Mouse (Mus musculus) spleen, postnatal 4 days (tissue): ENCODE results near the gene D430042O09Rik.

Experiments
- DNase-seq, 2 experiments: peaks; one replicate each; pipeline ENCODE4 v3.0.0; 2022; ENCODE audit warnings: low spot score in 2 of 2

D430042O09Rik gene

DNA sequence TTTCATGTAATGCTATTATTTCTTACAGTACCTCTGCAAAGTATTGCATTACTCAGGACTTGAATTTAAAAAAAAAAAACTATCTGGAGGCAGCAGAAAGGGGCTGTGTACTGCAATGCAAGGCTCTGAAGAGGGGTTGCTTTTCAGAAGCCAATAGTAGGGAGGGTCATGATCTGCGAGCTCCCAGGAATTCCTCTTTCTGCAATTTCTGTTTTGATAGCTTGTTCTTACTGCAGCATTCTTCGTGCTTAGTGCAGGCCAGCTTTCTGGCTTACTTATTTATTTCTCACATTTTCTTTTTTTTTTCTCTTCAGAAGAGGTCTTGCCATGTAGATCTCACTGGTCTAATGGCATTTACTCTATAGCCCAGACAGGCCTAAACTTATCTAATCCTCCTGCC, 32.8 kb downstream of the D430042O09Rik start:
- no peak for DNase-seq

GRCm38 (mm10) chr7:125741271-125741703, 33.6 kb downstream of the D430042O09Rik start:
- peak in 1 of 2 experiments; percentile 45 for DNase-seq

DNA sequence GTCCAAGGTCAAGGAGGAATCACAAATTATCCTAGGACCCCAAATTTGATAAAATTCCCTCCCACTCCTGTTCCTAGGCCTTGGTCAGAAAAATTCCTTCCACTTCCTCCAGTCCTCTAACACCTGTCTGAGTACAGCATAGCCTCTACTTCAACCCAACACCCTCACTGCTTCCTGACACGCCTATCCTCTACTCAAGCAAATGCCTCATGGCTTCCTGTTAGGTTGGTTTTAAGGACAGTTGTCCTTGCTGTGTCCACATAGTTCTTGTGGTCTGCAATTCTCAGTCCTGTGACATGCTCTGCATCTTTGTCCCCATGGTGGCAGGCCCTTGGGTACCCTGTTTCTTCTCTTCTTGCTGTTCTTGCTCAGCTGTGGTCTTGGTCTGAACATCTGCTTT, 37.1 kb downstream of the D430042O09Rik start:
- DNase-seq = no peak

DNA sequence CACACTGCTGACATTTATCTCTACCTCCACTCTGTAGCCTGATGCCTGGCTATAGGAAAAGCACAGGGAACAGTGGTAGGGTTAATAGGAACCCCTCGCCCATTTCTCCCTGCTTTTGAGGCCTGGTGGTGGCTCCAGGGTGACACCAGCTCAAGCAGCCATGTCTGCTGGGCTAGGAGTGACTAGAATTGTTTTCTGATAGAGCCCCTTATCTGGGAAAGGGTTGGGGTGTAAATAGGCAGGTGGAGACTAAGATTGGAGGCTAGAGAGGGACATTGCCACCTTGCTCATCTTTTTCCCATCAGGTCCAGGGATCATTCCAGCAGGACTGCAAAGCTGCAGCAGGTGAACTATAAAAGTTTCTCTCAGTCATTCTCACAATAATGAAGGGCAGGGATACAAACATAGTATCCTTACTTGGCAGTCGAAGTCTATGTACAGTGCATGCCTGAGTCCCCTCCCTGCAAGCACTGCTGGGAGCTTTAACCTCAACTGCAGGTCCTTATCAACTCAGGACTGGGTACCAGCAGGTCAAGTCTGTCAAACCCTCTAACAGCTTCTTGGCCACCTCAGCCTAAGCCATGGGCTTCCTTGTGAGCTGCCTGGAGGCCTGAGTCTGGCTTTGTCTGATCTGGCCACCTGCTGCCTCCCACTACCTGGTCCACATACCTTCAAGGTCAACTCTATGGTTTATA, 39.1 kb downstream of the D430042O09Rik start:
- DNase-seq = peak in 1 of 2 experiments; percentile 38

DNA sequence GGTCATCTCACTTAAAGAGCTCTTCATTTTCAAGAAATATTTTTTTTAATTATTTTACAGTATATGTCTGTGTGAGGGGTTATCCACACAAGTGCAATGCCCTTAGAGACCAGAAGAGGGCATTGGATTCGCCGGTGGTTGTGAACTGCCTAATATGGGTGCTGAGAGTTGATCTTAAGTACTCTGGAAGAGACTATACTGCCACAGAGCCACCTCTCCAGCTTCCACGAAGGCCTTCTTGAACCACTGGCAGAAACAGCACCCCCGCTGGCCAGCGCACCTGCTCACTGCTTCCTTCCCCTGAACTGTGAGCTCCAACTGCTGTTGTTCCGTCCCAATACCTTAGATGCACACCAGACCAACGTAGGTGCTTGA, 39.6 kb downstream of the D430042O09Rik start:
- no peak for DNase-seq

DNA sequence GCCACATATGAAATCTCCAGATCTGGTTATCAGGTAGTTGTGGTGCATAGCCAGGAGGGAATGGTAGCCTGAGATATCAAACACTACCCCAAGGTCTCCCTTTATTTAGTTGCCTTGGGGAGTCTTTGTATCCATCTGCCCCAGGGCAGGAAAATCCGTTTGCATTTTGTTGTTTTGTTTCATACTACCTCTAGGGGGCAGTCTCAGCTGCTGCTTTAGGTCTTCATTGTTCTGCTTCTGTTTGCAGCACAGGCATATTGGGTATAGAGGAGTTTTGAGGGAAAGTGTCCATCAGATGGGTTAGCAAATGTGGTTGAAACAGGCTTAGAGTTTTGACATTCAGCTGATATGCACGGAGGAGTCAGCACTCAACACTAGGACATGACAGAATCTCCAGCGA, 40.5 kb downstream of the D430042O09Rik start:
- no peak for DNase-seq

- DNase-seq = no peak
Measured at GRCm38 (mm10) chr7:125752699-125753325, 45.1 kb downstream of the D430042O09Rik start.

- DNase-seq = no peak
Measured at GRCm38 (mm10) chr7:125753326-125753715, 45.6 kb downstream of the D430042O09Rik start.

DNA sequence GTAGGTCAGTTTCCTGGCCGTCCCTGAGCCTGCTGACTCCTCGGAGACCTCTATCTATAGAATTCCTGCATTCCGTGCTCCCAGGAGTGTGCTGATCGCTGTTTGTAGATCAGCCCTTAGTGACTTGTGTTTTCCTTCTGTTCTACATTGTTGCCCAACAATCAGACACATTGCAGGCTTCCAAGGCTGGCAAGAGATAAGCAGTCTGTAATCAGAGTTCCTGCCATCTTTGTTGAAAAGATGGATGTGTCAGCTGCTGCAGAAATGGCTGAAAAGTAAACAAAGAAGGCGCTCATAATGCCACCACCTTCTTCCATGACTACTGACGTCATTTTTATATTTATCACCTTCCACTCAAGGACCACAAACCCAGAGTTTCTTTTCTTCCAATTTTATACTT, 49.1 kb downstream of the D430042O09Rik start:
- DNase-seq = no peak

DNA sequence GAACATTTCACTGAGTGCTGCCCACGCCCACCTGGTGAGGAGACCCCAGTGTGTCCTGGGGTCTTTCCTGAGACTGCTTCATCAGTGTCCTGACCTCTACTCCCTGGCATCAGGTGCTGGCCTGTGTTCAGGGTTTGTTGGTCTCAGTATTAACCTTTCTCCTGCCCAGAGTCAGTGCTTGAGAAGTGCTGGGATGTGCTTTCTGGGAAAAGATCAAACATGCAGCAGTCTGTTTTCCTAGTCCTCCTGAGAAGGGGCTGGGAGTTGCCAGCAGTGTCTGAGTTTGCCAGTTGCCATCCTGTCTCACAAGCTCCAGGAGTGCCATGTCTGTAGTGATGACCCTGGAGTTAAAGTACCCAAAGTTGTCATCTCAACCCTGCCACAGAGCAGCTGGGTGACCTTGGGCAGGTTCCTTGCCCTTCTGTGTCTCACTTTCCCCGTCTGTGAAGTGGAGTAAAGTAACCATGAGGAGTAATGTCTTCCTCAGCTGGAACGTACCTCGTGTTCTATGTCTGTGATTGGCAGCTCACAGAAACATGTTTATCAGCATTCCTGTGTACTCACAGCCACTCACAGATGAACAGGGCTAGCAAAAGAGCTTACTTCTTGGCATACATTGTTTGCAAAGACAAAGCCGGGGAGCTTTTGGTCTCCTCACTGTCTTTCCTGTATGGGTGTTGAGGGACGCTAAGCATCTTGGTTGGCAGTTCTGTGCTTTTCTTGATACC, 50.4 kb downstream of the D430042O09Rik start:
- no peak for DNase-seq

- DNase-seq = no peak
Measured at GRCm38 (mm10) chr7:125762289-125762688, 54.6 kb downstream of the D430042O09Rik start.

DNA sequence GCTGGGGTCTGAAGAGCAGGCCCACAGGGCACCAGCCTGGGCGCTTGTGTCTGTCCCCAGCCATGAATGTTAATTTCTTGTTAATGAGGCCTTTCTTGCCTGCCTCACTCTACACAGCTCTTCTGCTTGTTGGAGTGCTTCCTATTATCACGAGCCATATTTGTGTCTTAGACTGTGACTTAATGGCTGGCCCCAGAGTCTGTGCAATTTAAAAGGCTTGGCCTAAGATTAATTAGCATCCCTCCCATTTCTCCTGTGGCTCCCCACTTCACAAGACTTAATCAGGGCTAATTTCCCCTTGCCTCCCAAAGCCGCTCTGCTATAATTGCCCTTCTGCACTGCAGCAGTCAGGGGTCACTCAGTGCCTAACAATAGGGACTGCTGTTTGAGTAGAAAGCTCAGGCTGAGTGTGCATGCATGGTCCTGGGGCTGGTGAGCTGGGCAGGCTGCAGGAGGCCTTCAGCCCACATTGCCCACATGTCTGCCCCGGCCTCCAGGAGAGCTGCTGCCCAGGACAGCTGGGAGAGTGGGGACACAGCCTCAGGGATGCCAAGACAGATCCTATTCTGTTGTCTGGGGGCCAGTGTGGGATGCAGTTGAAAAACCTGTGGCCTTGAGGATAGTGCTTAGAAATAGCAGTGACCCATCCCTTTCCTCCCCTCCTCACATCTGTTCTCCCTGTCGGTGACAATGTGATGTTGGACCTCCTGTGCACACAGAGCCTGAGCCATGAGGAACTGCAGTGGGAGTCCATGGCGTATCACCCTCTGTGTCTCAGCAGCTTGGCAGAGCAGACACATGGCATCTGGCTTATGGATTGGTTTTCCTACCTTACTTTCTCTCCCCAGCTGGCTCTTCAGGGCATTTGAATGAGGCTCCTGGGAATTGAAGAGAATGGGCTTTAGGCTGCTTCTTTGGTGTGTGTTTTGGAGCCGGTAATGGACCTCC, 55.5 kb downstream of the D430042O09Rik start:
- peak in 1 of 2 experiments; percentile 54 for DNase-seq

DNA sequence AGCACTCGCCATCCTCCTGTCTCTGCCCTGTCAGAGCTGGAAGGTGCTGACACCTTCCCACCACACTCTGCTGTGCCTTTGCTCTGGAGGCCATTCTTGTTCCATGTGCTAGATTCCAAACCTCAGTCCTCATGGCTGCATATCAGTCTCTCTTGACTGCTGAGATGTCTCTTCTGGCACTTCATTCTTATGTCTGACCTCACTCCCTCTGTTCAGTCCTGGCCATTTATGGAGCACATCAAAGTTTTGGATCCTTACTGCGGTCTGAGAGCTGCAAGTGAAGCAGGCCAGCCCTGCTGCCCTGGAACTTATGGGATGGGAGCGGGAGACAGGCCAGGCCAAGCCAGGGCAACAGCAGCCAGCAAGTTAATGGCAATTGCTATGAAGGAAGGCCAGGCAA, 56.7 kb downstream of the D430042O09Rik start:
- DNase-seq = no peak

- DNase-seq = peak in 1 of 2 experiments; percentile 68
Measured at GRCm38 (mm10) chr7:125766976-125767831, 59.5 kb downstream of the D430042O09Rik start.

GRCm38 (mm10) chr7:125772961-125773571, 65.4 kb downstream of the D430042O09Rik start:
- no peak for DNase-seq

GRCm38 (mm10) chr7:125783206-125783605, 75.5 kb downstream of the D430042O09Rik start:
- peak in 1 of 2 experiments; percentile 58 for DNase-seq

GRCm38 (mm10) chr7:125786105-125786504, 78.4 kb downstream of the D430042O09Rik start:
- no peak for DNase-seq

DNA sequence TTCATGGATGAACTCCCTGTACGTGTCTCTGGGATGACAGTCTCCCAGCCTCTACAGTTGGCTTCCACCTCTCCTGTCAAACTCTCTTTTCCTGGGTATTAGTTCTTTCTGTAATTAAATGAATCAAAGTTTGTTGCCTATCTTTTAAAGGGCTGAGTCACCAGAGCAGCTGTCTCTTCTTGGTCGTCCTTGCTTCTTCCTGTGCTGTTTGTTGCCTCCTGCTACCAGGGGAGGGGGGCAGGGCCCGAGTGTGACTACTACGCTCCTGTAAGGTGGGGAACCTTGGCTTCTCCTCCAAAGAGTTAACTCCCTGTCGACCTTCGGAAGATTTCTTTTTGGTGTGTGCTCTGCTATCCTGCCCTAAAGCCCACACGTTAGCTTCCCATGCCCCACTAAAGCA, 79.4 kb downstream of the D430042O09Rik start:
- no peak for DNase-seq

- DNase-seq = no peak
Measured at GRCm38 (mm10) chr7:125790039-125790438, 82.4 kb downstream of the D430042O09Rik start.

DNA sequence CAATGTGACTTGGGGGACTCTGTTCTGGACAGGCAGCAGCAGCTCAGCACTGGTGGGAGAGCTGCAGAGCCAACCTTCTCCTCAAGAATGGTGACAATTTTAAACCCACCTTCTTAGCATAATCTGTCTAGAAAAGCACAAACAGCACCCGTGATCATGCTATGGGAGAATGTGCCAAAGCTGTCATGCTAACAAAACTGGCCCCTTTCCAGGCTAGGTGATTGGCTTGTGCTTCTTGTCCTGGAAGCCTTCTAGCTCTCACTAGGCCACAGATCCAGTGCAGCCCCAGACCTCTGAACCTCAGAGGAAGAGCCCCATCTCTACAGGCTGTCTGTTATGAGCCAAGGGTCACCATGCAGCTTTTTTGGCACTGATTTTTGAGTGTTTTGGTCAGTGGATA, 98.9 kb downstream of the D430042O09Rik start:
- no peak for DNase-seq
